Mouse (Mus musculus) kidney, postnatal 36 days (tissue): Measurements from ENCODE around the gene Atp5h.

ENCODE experiments used
- DNase-seq, 2 experiments: peaks; one replicate each; pipeline ENCODE4 v3.0.0; 2021 to 2022; ENCODE audit warnings: mixed read lengths in 2 of 2

The Atp5h gene

GRCm38 (mm10) chr11:115437571-115438122, 17.9 kb upstream of the Atp5h start:
- no peak for DNase-seq

GRCm38 (mm10) chr11:115435596-115436337, 16.0 kb upstream of the Atp5h start:
- DNase-seq = peak in 1 of 2 experiments; percentile 36

GRCm38 (mm10) chr11:115433342-115433741, 13.6 kb upstream of the Atp5h start:
- no peak for DNase-seq

- DNase-seq = no peak
Measured at GRCm38 (mm10) chr11:115432814-115433213, 13.1 kb upstream of the Atp5h start.

- no peak for DNase-seq
Measured at GRCm38 (mm10) chr11:115430561-115430960, 10.8 kb upstream of the Atp5h start.

GRCm38 (mm10) chr11:115429307-115429706, 9.5 kb upstream of the Atp5h start:
- DNase-seq = no peak

GRCm38 (mm10) chr11:115427482-115428331, 7.9 kb upstream of the Atp5h start:
- DNase-seq = peak; percentile 81 to 83

- no peak for DNase-seq
Measured at GRCm38 (mm10) chr11:115425671-115426070, 5.9 kb upstream of the Atp5h start.

- DNase-seq = no peak
Measured at GRCm38 (mm10) chr11:115424666-115425065, 4.9 kb upstream of the Atp5h start.

GRCm38 (mm10) chr11:115423091-115423490, 3.3 kb upstream of the Atp5h start:
- DNase-seq = no peak

GRCm38 (mm10) chr11:115421972-115422371, 2.2 kb upstream of the Atp5h start:
- DNase-seq = no peak

GRCm38 (mm10) chr11:115421328-115421727, 1.6 kb upstream of the Atp5h start:
- DNase-seq = no peak

- DNase-seq = peak; percentile 67 to 83
Measured at GRCm38 (mm10) chr11:115420336-115421190, 801 bp upstream of the Atp5h start.

GRCm38 (mm10) chr11:115409556-115409955, 10.2 kb downstream of the Atp5h start:
- DNase-seq = no peak

GRCm38 (mm10) chr11:115408266-115408920, 11.4 kb downstream of the Atp5h start:
- no peak for DNase-seq

GRCm38 (mm10) chr11:115406858-115407401, 12.8 kb downstream of the Atp5h start:
- DNase-seq = no peak

- no peak for DNase-seq
Measured at GRCm38 (mm10) chr11:115405723-115406122, 14.0 kb downstream of the Atp5h start.

GRCm38 (mm10) chr11:115403338-115404124, 16.2 kb downstream of the Atp5h start, which contains the start of gene Mrpl58:
TSS of gene Mrpl58 (plus strand) at chr11:115403752.
- DNase-seq = peak; percentile 87 to 92

- DNase-seq = peak in 1 of 2 experiments; percentile 15
Measured at GRCm38 (mm10) chr11:115400630-115401391, 19.0 kb downstream of the Atp5h start.

- no peak for DNase-seq
Measured at GRCm38 (mm10) chr11:115400126-115400525, 19.6 kb downstream of the Atp5h start.
